Mouse (Mus musculus) small intestine, adult 2 months (tissue): ENCODE measurements at regions not wholly inside any gene's neighbourhood (a gene's known extent, or its start where the extent isn't known, plus 50 kb on each side); places are given as distances from the start of the nearest gene placed in this dataset.

ENCODE experiments used
- CTCF ChIP-seq: fragments of 200-500 bp; IDR thresholded peaks from 2 replicates; pipeline ENCODE4 v1.5.1; 2012; ENCODE audit warnings: low read depth, mild to moderate bottlenecking, control low read depth, inconsistent platforms, low read length, moderate library complexity, mixed read lengths; ENCODE audit not compliant: insufficient replicate concordance, insufficient read length; ENCODE audit errors: extremely low read depth
- POLR2A ChIP-seq: fragments of 200-500 bp; IDR thresholded peaks from 2 replicates; pipeline ENCODE4 v1.6.1; 2012; ENCODE audit warnings: low read depth, mild to moderate bottlenecking, control low read depth, inconsistent platforms, low read length, moderate library complexity

DNA sequence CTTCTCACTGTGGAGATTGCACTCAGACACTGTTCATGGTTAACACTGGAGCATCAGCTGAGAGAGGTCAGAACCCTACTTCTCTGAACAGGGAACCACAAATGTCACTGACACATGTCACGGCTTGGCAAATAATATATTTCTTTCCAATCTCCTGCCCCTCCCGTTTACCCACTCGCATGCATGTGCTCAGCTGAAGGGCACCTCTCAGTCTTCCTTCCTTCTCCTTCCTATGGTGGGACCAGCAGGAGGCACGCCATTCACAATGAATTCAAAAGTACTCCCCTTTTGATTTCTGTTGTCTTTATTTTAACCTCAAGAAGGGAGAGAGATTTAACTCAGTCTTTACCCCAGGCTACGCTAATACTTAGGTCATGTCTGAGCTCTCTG is 481.0 kb downstream of the Prss52 start:
- TF ChIP-seq POLR2A: no peak
- no peak for TF ChIP-seq CTCF
